Mouse (Mus musculus): ENCODE results near the gene Kcnj14. TPM values are rescaled to one million over a fixed set of nuclear protein-coding genes. Genes with fewer than 3 reads are reported as not detected.

The Kcnj14 gene
- total RNA-seq, 2 experiments from 2014 or later: 0.67 to 0.98 TPM

GRCm38 (mm10) chr7:45833148-45833790 is 8.7 kb upstream of the Kcnj14 start:
- DNase-seq: no peak
- intact Hi-C loops (cut with DNase I): no loop called here

- intact Hi-C loops (cut with DNase I): no loop called here
- DNase-seq: no peak
These were observed 7.8 kb upstream of the Kcnj14 start for GRCm38 (mm10) chr7:45832428-45832827.

- intact Hi-C loops (cut with DNase I): loop anchor here (2.0 kb wide), 1 partner anchor 34 kb away; no protein-coding TSS in a partner anchor
- no peak for DNase-seq
These were observed 6.5 kb upstream of the Kcnj14 start for GRCm38 (mm10) chr7:45831128-45831525.

- intact Hi-C loops (cut with DNase I): loop anchor here (2.0 kb wide), 1 partner anchor 34 kb away; no protein-coding TSS in a partner anchor
- peak; percentile 82 to 87 for DNase-seq
These were observed 6.0 kb upstream of the Kcnj14 start, which contains the start of gene Grwd1 for GRCm38 (mm10) chr7:45830427-45831127. Gene Grwd1 (minus strand): TSS chr7:45830944.

GRCm38 (mm10) chr7:45826631-45827030 is 2.0 kb upstream of the Kcnj14 start:
- intact Hi-C loops (cut with DNase I): no loop called here
- no peak for DNase-seq

GRCm38 (mm10) chr7:45820913-45821312 is 3.7 kb downstream of the Kcnj14 start:
- no peak for DNase-seq
- intact Hi-C loops (cut with DNase I): no loop called here

GRCm38 (mm10) chr7:45819843-45820242 is 4.7 kb downstream of the Kcnj14 start:
- intact Hi-C loops (cut with DNase I): no loop called here

GRCm38 (mm10) chr7:45815984-45816351 is 8.6 kb downstream of the Kcnj14 start:
- intact Hi-C loops (cut with DNase I): loop anchor here (2.0 kb wide), 1 partner anchor 13 kb away; no protein-coding TSS in a partner anchor
- no peak for DNase-seq

More at GRCm38 (mm10) chr7:45819843-45820242, 4.7 kb downstream of the Kcnj14 start:
- no peak for DNase-seq

GRCm38 (mm10) chr7:45815323-45815983 is 9.1 kb downstream of the Kcnj14 start:
- no peak for DNase-seq
- intact Hi-C loops (cut with DNase I): loop anchor here (2.0 kb wide), 1 partner anchor 13 kb away; no protein-coding TSS in a partner anchor

GRCm38 (mm10) chr7:45814841-45815240 is 9.7 kb downstream of the Kcnj14 start:
- DNase-seq: no peak
- intact Hi-C loops (cut with DNase I): loop anchor here (2.0 kb wide), 1 partner anchor 14 kb away; no protein-coding TSS in a partner anchor

- intact Hi-C loops (cut with DNase I): loop anchor here (2.0 kb wide), 1 partner anchor 15 kb away; no protein-coding TSS in a partner anchor
- DNase-seq: peak; percentile 98 to 99
These were observed 10.5 kb downstream of the Kcnj14 start, which contains the start of gene Cyth2 for GRCm38 (mm10) chr7:45813787-45814779. Gene Cyth2 (minus strand): TSS chr7:45814581.

- intact Hi-C loops (cut with DNase I): no loop called here
- DNase-seq: no peak
These were observed 11.7 kb downstream of the Kcnj14 start for GRCm38 (mm10) chr7:45812921-45813320.

- no peak for DNase-seq
- intact Hi-C loops (cut with DNase I): no loop called here
These were observed 15.1 kb downstream of the Kcnj14 start for GRCm38 (mm10) chr7:45809276-45810075.

- intact Hi-C loops (cut with DNase I): no loop called here
- no peak for DNase-seq
These were observed 16.1 kb downstream of the Kcnj14 start for GRCm38 (mm10) chr7:45808471-45808870.

- intact Hi-C loops (cut with DNase I): no loop called here
- no peak for DNase-seq
These were observed 18.6 kb downstream of the Kcnj14 start for GRCm38 (mm10) chr7:45805941-45806340.

- intact Hi-C loops (cut with DNase I): loop anchor here (5.0 kb wide), 1 partner anchor 135 kb away; no protein-coding TSS in a partner anchor
- no peak for DNase-seq
These were observed 22.0 kb downstream of the Kcnj14 start for GRCm38 (mm10) chr7:45802551-45802950.

GRCm38 (mm10) chr7:45801348-45801747 is 23.2 kb downstream of the Kcnj14 start:
- peak; percentile 90 to 95 for DNase-seq
- intact Hi-C loops (cut with DNase I): loop anchor here (1.0 to 5.0 kb wide), 2 partner anchors 62 to 136 kb away; no protein-coding TSS in a partner anchor

- no peak for DNase-seq
- intact Hi-C loops (cut with DNase I): loop anchor here (1.0 to 5.0 kb wide), 2 partner anchors 61 to 137 kb away; no protein-coding TSS in a partner anchor
These were observed 23.9 kb downstream of the Kcnj14 start for GRCm38 (mm10) chr7:45800546-45801204.

All from heart, postnatal 36 days (tissue).